Mouse (Mus musculus) forebrain, postnatal 0 days (tissue): Measurements from ENCODE around the gene Acox3. TPM values are rescaled to one million over a fixed set of nuclear protein-coding genes. Genes with fewer than 3 reads are reported as not detected.

Source experiments
- ATAC-seq: fragments of 200-750 bp; cut with Nextera tagmentation; 2 replicates; pipeline ENCODE4 v1.8.0; 2017; ENCODE audit warnings: mild to moderate bottlenecking, moderate library complexity
- DNase-seq: peaks from one replicate; pipeline ENCODE4 v3.0.0-alpha.2; 2015
- H3K27ac ChIP-seq: fragments of 300-500 bp; sonication (generic); 2 replicates; pipeline ENCODE4 v1.5.1; 2014; ENCODE audit warnings: low read depth, mild to moderate bottlenecking, antibody characterized with exemption, low read length, moderate library complexity, mixed read lengths
- H3K27me3 ChIP-seq: fragments of 300-500 bp; sonication (generic); 2 replicates; pipeline ENCODE4 v1.6.1; 2014; ENCODE audit warnings: mild to moderate bottlenecking, low read length, mixed read lengths; ENCODE audit not compliant: insufficient read depth
- H3K36me3 ChIP-seq: fragments of 300-500 bp; sonication (generic); 2 replicates; pipeline ENCODE4 v1.6.1; 2014; ENCODE audit warnings: mild to moderate bottlenecking, moderate library complexity; ENCODE audit not compliant: insufficient read depth
- H3K4me1 ChIP-seq: fragments of 300-500 bp; sonication (generic); 2 replicates; pipeline ENCODE4 v1.6.1; 2014; ENCODE audit warnings: antibody characterized with exemption; ENCODE audit not compliant: insufficient read depth
- H3K4me2 ChIP-seq: fragments of 300-500 bp; sonication (generic); 2 replicates; pipeline ENCODE4 v1.6.1; 2014; ENCODE audit warnings: low read depth, mild to moderate bottlenecking, moderate library complexity
- H3K4me3 ChIP-seq: fragments of 300-500 bp; sonication (generic); 2 replicates; pipeline ENCODE4 v1.5.1; 2014; ENCODE audit warnings: low read depth, low read length, mixed read lengths
- H3K9ac ChIP-seq: fragments of 300-500 bp; sonication (generic); 2 replicates; pipeline ENCODE4 v1.6.1; 2014; ENCODE audit warnings: mild to moderate bottlenecking
- H3K9me3 ChIP-seq: fragments of 300-500 bp; sonication (generic); 2 replicates; pipeline ENCODE4 v1.6.1; 2016; ENCODE audit warnings: low read length
- CTCF ChIP-seq: sonication (generic); IDR thresholded peaks from 2 replicates; pipeline ENCODE4 v1.5.1; 2016; ENCODE audit warnings: antibody characterized with exemption, control low read depth, low read depth
- WGBS: fragments of 180-500 bp; shearing (Covaris S2); extraction: QIAGEN DNeasy Blood & Tissue Kit; methylation state at CpG from one replicate; pipeline ENCODE4 v1.1.7; 2014; 5-methylcytosine and 5-hydroxymethylcytosine counted together
- polyA plus RNA-seq: library from polyadenylated mRNA; unstranded; fragments of >200 nt; fragmentation: Nextera tagmentation; extraction: Ambion mirVana; gene quantifications from 2 replicates; pipeline ENCODE4 v1.2.1, GENCODE M21; 2015
- total RNA-seq: library from RNA; depleted of rRNA; stranded (reverse); fragments of >200 nt; gene quantifications from 2 replicates; pipeline ENCODE4 v1.2.3, GENCODE M21; 2014

The Acox3 gene
- total and polyA plus RNA-seq, 2 experiments from 2014 or later, result 13.4 to 32.1 TPM

DNA sequence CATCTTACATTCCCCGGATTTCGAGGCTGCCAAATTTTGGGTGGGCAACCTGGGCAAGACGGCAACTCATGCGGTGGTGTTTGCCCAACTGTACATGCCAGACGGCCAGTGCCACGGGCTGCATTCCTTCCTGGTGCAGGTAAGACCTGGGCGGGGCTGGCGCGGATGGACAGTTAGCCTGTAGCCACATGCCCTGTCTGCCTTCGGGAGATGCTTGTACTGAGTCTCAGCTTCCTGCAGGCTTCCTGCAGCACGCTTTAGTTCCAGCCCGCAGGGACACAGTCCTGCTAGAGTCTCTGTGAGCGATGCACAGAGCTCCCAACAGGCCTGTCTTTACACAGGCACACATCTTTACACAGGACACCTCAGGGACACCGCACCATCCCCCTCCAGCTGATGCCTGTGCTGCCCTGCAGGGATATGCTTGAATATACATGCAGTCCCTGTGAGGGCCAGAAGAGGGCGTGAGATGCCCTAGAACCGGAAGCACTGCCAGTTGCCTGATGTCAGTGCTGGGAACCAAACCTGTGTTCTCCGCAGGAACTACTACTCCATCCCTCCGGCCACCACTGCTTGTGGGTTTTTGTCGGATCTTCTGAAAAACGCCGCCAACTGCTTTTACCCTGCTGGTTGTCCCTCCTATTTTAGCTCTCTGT lies 9.4 kb downstream of the Acox3 start:
- Histone ChIP-seq H3K4me2 (no peak overlapping the region), H3K9me3 (no peaks in the 10 kb centered on the region), H3K4me1 (no peaks in the 10 kb centered on the region), H3K9ac (no peak overlapping the region), H3K4me3 (no peak overlapping the region), H3K27me3 (no peaks in the 10 kb centered on the region), H3K36me3 (peaks cover 74% of the 10 kb centered on the region), H3K27ac (no peak overlapping the region)
- ATAC-seq (no peak), DNase-seq (no peak)
- peak; percentile 54 for TF ChIP-seq CTCF
- WGBS, result 86% methylated on average over 21 of the region's 21 CpGs

- WGBS, result 82% methylated on average over 4 of the region's 4 CpGs
- H3K9me3 ChIP-seq, result no peaks in the 10 kb centered on the region
- no peak for TF ChIP-seq CTCF
- no peak overlapping the region for H3K27ac ChIP-seq
- no peak overlapping the region for H3K9ac ChIP-seq
- H3K4me1 ChIP-seq, result no peaks in the 10 kb centered on the region
- H3K27me3 ChIP-seq, result no peaks in the 10 kb centered on the region
- DNase-seq (no peak), ATAC-seq (no peak)
- H3K4me3 ChIP-seq, result no peak overlapping the region
- no peak overlapping the region for H3K4me2 ChIP-seq
- H3K36me3 ChIP-seq, result peaks cover 78% of the 10 kb centered on the region
Observed at GRCm38 (mm10) chr5:35592824-35593223, 10.0 kb downstream of the Acox3 start.

- TF ChIP-seq CTCF, result no peak
- H3K4me3 ChIP-seq, result no peak overlapping the region
- 90% methylated on average over 6 of the region's 6 CpGs for WGBS
- no peaks in the 10 kb centered on the region for H3K27me3 ChIP-seq
- DNase-seq (no peak), ATAC-seq (no peak)
- no peaks in the 10 kb centered on the region for H3K9me3 ChIP-seq
- H3K27ac ChIP-seq, result no peak overlapping the region
- peaks cover 78% of the 10 kb centered on the region for H3K36me3 ChIP-seq
- no peak overlapping the region for H3K9ac ChIP-seq
- H3K4me1 ChIP-seq, result no peaks in the 10 kb centered on the region
- no peak overlapping the region for H3K4me2 ChIP-seq
Observed at GRCm38 (mm10) chr5:35593272-35593671, 10.4 kb downstream of the Acox3 start.

GRCm38 (mm10) chr5:35594768-35595167 lies 11.9 kb downstream of the Acox3 start:
- DNase-seq (no peak), ATAC-seq (no peak)
- Histone ChIP-seq H3K4me1 (no peaks in the 10 kb centered on the region), H3K27me3 (no peaks in the 10 kb centered on the region), H3K27ac (no peak overlapping the region), H3K9ac (no peak overlapping the region), H3K36me3 (peaks cover 69% of the 10 kb centered on the region), H3K4me3 (no peak overlapping the region), H3K9me3 (no peaks in the 10 kb centered on the region), H3K4me2 (no peak overlapping the region)
- WGBS, result 92% methylated on average over 4 of the region's 4 CpGs
- no peak for TF ChIP-seq CTCF

GRCm38 (mm10) chr5:35595706-35596105 lies 12.9 kb downstream of the Acox3 start:
- WGBS, result 20% methylated on average over 4 of the region's 4 CpGs
- Histone ChIP-seq H3K27me3 (no peaks in the 10 kb centered on the region), H3K4me1 (no peaks in the 10 kb centered on the region), H3K27ac (no peak overlapping the region), H3K36me3 (peaks cover 74% of the 10 kb centered on the region), H3K4me2 (no peak overlapping the region), H3K9me3 (no peaks in the 10 kb centered on the region), H3K4me3 (no peak overlapping the region), H3K9ac (no peak overlapping the region)
- peak; percentile 100 for TF ChIP-seq CTCF
- DNase-seq (peak; percentile 93), ATAC-seq (peak; percentile 86)

DNA sequence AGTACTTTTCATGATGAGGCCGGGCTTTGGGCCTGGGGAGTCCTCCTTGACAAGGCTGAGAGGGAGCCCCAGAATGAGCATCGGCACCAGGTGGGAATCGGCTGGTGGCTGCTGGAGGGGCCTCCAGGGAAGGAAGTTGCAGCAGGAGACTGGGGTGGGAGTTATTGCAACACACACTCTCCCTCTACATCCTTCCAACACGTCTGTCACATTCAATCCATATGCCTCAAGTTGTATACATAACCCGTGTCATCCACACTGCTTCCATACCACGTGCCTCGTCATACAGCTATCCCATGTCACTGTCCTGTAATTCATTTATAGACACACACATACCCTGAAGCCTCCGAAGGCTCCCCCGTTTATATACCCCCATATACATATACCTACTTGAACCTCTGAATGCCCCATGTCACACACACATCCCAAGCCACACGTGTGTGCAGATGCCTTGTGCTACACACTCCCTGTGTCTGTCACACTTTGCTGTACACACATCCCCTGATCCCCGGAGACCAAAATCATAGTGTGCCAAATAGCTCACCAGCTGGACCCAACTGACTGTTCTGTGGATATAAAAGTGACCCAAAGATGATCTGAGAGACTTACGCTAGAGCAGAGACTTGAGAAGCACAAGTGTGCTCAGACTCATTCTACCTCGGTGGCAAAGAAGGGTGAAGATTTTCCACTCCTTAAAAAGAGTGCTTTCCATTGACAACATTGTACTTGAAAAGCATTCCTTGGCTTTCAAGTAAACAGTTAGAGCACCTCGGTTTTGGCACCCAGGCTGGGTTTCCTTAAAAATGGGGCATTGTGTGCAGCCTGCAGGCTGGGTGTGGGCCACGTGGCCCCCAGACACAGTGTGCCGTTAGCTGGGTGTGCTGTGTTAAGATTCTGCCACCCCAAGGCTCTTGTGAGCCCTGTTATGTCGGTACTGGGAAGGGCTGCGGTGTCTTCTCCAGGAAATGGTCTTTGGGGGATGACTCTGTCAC lies 13.6 kb downstream of the Acox3 start:
- DNase-seq (no peak), ATAC-seq (0 out of 2 replicates have a peak, but pooled peaks have one; percentile 16)
- 87% methylated on average over 18 of the region's 18 CpGs for WGBS
- Histone ChIP-seq H3K4me1 (no peaks in the 10 kb centered on the region), H3K4me2 (no peak overlapping the region), H3K9ac (no peak overlapping the region), H3K36me3 (peaks cover 71% of the 10 kb centered on the region), H3K27me3 (no peaks in the 10 kb centered on the region), H3K27ac (no peak overlapping the region), H3K4me3 (no peak overlapping the region), H3K9me3 (no peaks in the 10 kb centered on the region)
- TF ChIP-seq CTCF, result no peak

DNA sequence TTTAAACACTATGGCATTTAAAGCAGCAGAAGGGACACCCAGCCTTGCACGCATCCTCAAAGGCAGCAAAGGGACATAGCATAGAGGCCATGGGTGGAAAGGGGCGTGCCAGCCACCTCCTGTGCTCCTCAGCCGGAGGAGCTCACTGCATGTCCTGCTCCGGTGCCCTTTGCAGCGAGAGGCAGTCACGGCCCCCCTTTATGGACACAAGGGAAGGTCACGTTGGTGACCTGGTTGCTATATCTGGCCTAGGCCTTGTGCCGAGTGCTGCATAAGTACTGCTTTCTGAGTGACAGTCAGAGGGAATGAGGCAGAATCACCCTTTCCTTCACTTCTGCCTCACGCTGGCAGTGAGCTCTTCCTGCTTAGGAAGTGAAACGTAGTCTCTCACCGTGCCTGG lies 17.4 kb downstream of the Acox3 start:
- no peak for ATAC-seq
- no peaks in the 10 kb centered on the region for H3K27me3 ChIP-seq

More for the DNA sequence above, 17.4 kb downstream of the Acox3 start:
- H3K4me2 ChIP-seq, result no peak overlapping the region
- no peak for DNase-seq
- H3K9ac ChIP-seq, result no peak overlapping the region
- H3K9me3 ChIP-seq, result no peaks in the 10 kb centered on the region
- peaks cover 75% of the 10 kb centered on the region for H3K36me3 ChIP-seq
- WGBS, result 88% methylated on average over 11 of the region's 11 CpGs
- H3K27ac ChIP-seq, result no peak overlapping the region
- no peaks in the 10 kb centered on the region for H3K4me1 ChIP-seq
- no peak for TF ChIP-seq CTCF
- H3K4me3 ChIP-seq, result no peak overlapping the region
